Mouse (Mus musculus) hindbrain, embryonic 16.5 days (tissue): ENCODE data around the gene Zfp850. TPM values are rescaled to one million over a fixed set of nuclear protein-coding genes. Genes with fewer than 3 reads are reported as not detected.
A peak's percentile ranks its signal among the peaks of the same experiment; 100 is the strongest.
"Not testable (repeated sequence)": the region's sequence is repeated elsewhere in the genome, so short reads cannot be mapped to it uniquely, and the experiment has no call there.

ENCODE experiments used
- ATAC-seq: fragments of 200-750 bp; cut with Nextera tagmentation; 2 replicates; pipeline ENCODE4 v1.8.0; 2017; ENCODE audit warnings: moderate TSS enrichment, moderate library complexity
- H3K27ac ChIP-seq: fragments of 300-500 bp; sonication (generic); 2 replicates; pipeline ENCODE4 v1.5.1; 2014; ENCODE audit warnings: low read depth, mild to moderate bottlenecking, control low read depth, low read length, moderate library complexity
- H3K27me3 ChIP-seq: fragments of 300-500 bp; sonication (generic); replicated peaks from 2 replicates; pipeline ENCODE4 v1.6.1; 2014; ENCODE audit warnings: low read length; ENCODE audit not compliant: control insufficient read depth, insufficient read depth
- H3K36me3 ChIP-seq: fragments of 300-500 bp; sonication (generic); 2 replicates; pipeline ENCODE4 v1.6.1; 2014; ENCODE audit warnings: mild to moderate bottlenecking, low read length, moderate library complexity, mixed read lengths; ENCODE audit not compliant: control insufficient read depth, insufficient read depth
- H3K4me1 ChIP-seq: fragments of 300-500 bp; sonication (generic); 2 replicates; pipeline ENCODE4 v1.6.1; 2014; ENCODE audit warnings: low read depth, low read length; ENCODE audit not compliant: control insufficient read depth, insufficient read depth
- H3K4me2 ChIP-seq: fragments of 300-500 bp; sonication (generic); 2 replicates; pipeline ENCODE4 v1.6.1; 2014; ENCODE audit warnings: mild to moderate bottlenecking, low read length, control low read depth, moderate library complexity
- H3K4me3 ChIP-seq: fragments of 300-500 bp; sonication (generic); 2 replicates; pipeline ENCODE4 v1.5.1; 2014; ENCODE audit warnings: mild to moderate bottlenecking, low read length, control low read depth, moderate library complexity
- H3K9ac ChIP-seq: fragments of 300-500 bp; sonication (generic); 2 replicates; pipeline ENCODE4 v1.6.1; 2014; ENCODE audit warnings: low read depth, mild to moderate bottlenecking, control low read depth, low read length, moderate library complexity
- H3K9me3 ChIP-seq: fragments of 300-500 bp; sonication (generic); 2 replicates; pipeline ENCODE4 v1.6.1; 2014; ENCODE audit warnings: mild to moderate bottlenecking, low read length, moderate library complexity; ENCODE audit not compliant: control insufficient read depth
- WGBS: fragments of 180-500 bp; shearing (Covaris S2); extraction: QIAGEN DNeasy Blood & Tissue Kit; methylation state at CpG from one replicate; pipeline ENCODE4 v1.1.7; 2014; 5-methylcytosine and 5-hydroxymethylcytosine counted together
- polyA plus RNA-seq: library from polyadenylated mRNA; unstranded; fragments of >200 nt; fragmentation: Nextera tagmentation; extraction: Ambion mirVana; gene quantifications from 2 replicates; pipeline ENCODE4 v1.2.1, GENCODE M21; 2015

Zfp850 gene
- polyA plus RNA-seq, 1 experiment from 2014 or later: 6.2 TPM

GRCm38 (mm10) chr7:27982197-27982596, 31.7 kb downstream of the Zfp850 start:
- peaks cover 8% of the 10 kb centered on the region for H3K4me1 ChIP-seq
- no peak overlapping the region for H3K27ac ChIP-seq
- H3K9me3 ChIP-seq: peaks cover 32% of the 10 kb centered on the region
- 90% methylated on average over 2 of the region's 2 CpGs for WGBS
- ATAC-seq: no peak
- no peak overlapping the region for H3K4me3 ChIP-seq
- peaks cover 16% of the 10 kb centered on the region for H3K36me3 ChIP-seq
- H3K27me3 ChIP-seq: no peaks in the 10 kb centered on the region
- no peak overlapping the region for H3K9ac ChIP-seq
- no peak overlapping the region for H3K4me2 ChIP-seq

GRCm38 (mm10) chr7:27978683-27979528, 35.0 kb downstream of the Zfp850 start, which contains the start of gene Zfp780b:
Zfp780b (minus strand) TSS chr7:27979171.
- H3K27ac ChIP-seq: peak within 1 kb of the TSS; percentile 72
- H3K9ac ChIP-seq: peak within 1 kb of the TSS; percentile 70
- WGBS: under 1% methylated on average over 29 of the region's 29 CpGs
- H3K4me1 ChIP-seq: peaks cover 8% of the 10 kb centered on the region
- peaks cover under 1% of the 10 kb centered on the region; the same call in 1 of the 2 replicates for H3K36me3 ChIP-seq
- H3K9me3 ChIP-seq: peaks cover 10% of the 10 kb centered on the region
- peak within 1 kb of the TSS; percentile 89 for H3K4me2 ChIP-seq
- no peaks in the 10 kb centered on the region for H3K27me3 ChIP-seq
- H3K4me3 ChIP-seq: peak within 1 kb of the TSS; percentile 57
- ATAC-seq: peak; percentile 91

- H3K9me3 ChIP-seq, H3K4me2 ChIP-seq, H3K9ac ChIP-seq, H3K4me3 ChIP-seq, ATAC-seq, H3K27me3 ChIP-seq, H3K36me3 ChIP-seq, H3K4me1 ChIP-seq, H3K27ac ChIP-seq: not testable (repeated sequence)
- 93% methylated on average over 13 of the region's 13 CpGs for WGBS
Observed at GRCm38 (mm10) chr7:27949451-27949850, 64.5 kb downstream of the Zfp850 start.

- not testable (repeated sequence) for H3K27me3 ChIP-seq, H3K36me3 ChIP-seq
- 33% methylated on average over 5 of the region's 7 CpGs for WGBS
Observed at GRCm38 (mm10) chr7:27941869-27942268, 72.0 kb downstream of the Zfp850 start.

More at GRCm38 (mm10) chr7:27941869-27942268, 72.0 kb downstream of the Zfp850 start:
- not testable (repeated sequence) for H3K4me3 ChIP-seq, H3K4me2 ChIP-seq, H3K4me1 ChIP-seq, ATAC-seq, H3K9me3 ChIP-seq, H3K9ac ChIP-seq, H3K27ac ChIP-seq

Other genes with a start within 250 kb of the Zfp850 start
- 1.6 and 1.7 TPM in 2 replicates for gene Zfp626, start 206.9 kb downstream of the Zfp850 start, polyA plus RNA-seq
- gene Zfp59, start 175.5 kb downstream of the Zfp850 start, polyA plus RNA-seq: 9.6 and 10.7 TPM in 2 replicates
- 0.88 and 1.4 TPM in 2 replicates for gene Zfp607a, start 156.6 kb downstream of the Zfp850 start, polyA plus RNA-seq
- 12.2 and 14.8 TPM in 2 replicates for gene Zfp974, start 84.7 kb downstream of the Zfp850 start, polyA plus RNA-seq
- 27.0 and 28.9 TPM in 2 replicates for gene Zfp780b, start 34.9 kb downstream of the Zfp850 start, polyA plus RNA-seq
- gene Psmc4, start 36.0 kb upstream of the Zfp850 start, polyA plus RNA-seq: 275 and 283 TPM in 2 replicates
- gene Fcgbp, start 57.1 kb upstream of the Zfp850 start, polyA plus RNA-seq: 0.71 and 1.0 TPM in 2 replicates
- gene 9530053A07Rik, start 115.4 kb upstream of the Zfp850 start, polyA plus RNA-seq: 0.10 and 0.13 TPM in 2 replicates
- 57.1 and 66.1 TPM in 2 replicates for gene Fbl, start 155.6 kb upstream of the Zfp850 start, polyA plus RNA-seq
- gene Dyrk1b, start 165.4 kb upstream of the Zfp850 start, polyA plus RNA-seq: 8.1 and 9.9 TPM in 2 replicates